Mouse (Mus musculus) hindbrain, embryonic 13.5 days (tissue): ENCODE results near the gene Slc13a2. TPM values are rescaled to one million over a fixed set of nuclear protein-coding genes. Genes with fewer than 3 reads are reported as not detected.

Experiments
- polyA plus RNA-seq: library from polyadenylated mRNA; unstranded; fragments of >200 nt; fragmentation: Nextera tagmentation; extraction: Ambion mirVana; gene quantifications from 2 replicates; pipeline ENCODE4 v1.2.1, GENCODE M21; 2015

Gene Slc13a2
- polyA plus RNA-seq, 1 experiment from 2014 or later: not detected

Other genes with a start within 250 kb of the Slc13a2 start
- 6.6 and 6.7 TPM in 2 replicates for gene Nek8, start 245.5 kb downstream of the Slc13a2 start, polyA plus RNA-seq
- gene Tlcd1, start 245.5 kb downstream of the Slc13a2 start, polyA plus RNA-seq: 7.0 and 8.3 TPM in 2 replicates
- gene Rpl23a, start 238.6 kb downstream of the Slc13a2 start, polyA plus RNA-seq: 913 and 965 TPM in 2 replicates
- 53.2 TPM in 2 replicates for gene Rab34, start 233.8 kb downstream of the Slc13a2 start, polyA plus RNA-seq
- 2.5 and 3.3 TPM in 2 replicates for gene Proca1, start 228.8 kb downstream of the Slc13a2 start, polyA plus RNA-seq
- gene Sdf2, start 176.5 kb downstream of the Slc13a2 start, polyA plus RNA-seq: 87.1 and 87.8 TPM in 2 replicates
- 29.9 and 30.1 TPM in 2 replicates for gene Supt6, start 176.2 kb downstream of the Slc13a2 start, polyA plus RNA-seq
- gene 2610507B11Rik, start 160.5 kb downstream of the Slc13a2 start, polyA plus RNA-seq: 64.9 and 67.2 TPM in 2 replicates
- gene BC030499, start 131.4 kb downstream of the Slc13a2 start, polyA plus RNA-seq: 0.19 and 0.49 TPM in 2 replicates
- gene Spag5, start 120.7 kb downstream of the Slc13a2 start, polyA plus RNA-seq: 9.9 and 10.2 TPM in 2 replicates
- 144 and 175 TPM in 2 replicates for gene Aldoc, start 99.2 kb downstream of the Slc13a2 start, polyA plus RNA-seq
- gene Pigs, start 93.8 kb downstream of the Slc13a2 start, polyA plus RNA-seq: 75.0 and 78.2 TPM in 2 replicates
- 75.1 and 76.7 TPM in 2 replicates for gene Unc119, start 78.7 kb downstream of the Slc13a2 start, polyA plus RNA-seq
- gene Foxn1, start 35.7 kb downstream of the Slc13a2 start, polyA plus RNA-seq: not detected in 2 replicates
- 22.2 and 22.9 TPM in 2 replicates for gene Slc46a1, start 43.5 kb upstream of the Slc13a2 start, polyA plus RNA-seq
- gene Sarm1, start 75.5 kb upstream of the Slc13a2 start, polyA plus RNA-seq: 45.0 and 47.2 TPM in 2 replicates
- gene Vtn, start 76.9 kb upstream of the Slc13a2 start, polyA plus RNA-seq: 171 and 184 TPM in 2 replicates
- gene Sebox, start 81.2 kb upstream of the Slc13a2 start, polyA plus RNA-seq: 0.13 and 0.19 TPM in 2 replicates
- 93.6 and 101 TPM in 2 replicates for gene Tmem199, start 90.0 kb upstream of the Slc13a2 start, polyA plus RNA-seq
- gene Poldip2, start 90.0 kb upstream of the Slc13a2 start, polyA plus RNA-seq: 185 and 190 TPM in 2 replicates
- gene Tnfaip1, start 114.1 kb upstream of the Slc13a2 start, polyA plus RNA-seq: 51.9 and 52.4 TPM in 2 replicates
- gene Ift20, start 114.1 kb upstream of the Slc13a2 start, polyA plus RNA-seq: 118 and 124 TPM in 2 replicates
- 28.5 and 30.5 TPM in 2 replicates for gene Tmem97, start 128.6 kb upstream of the Slc13a2 start, polyA plus RNA-seq